Mouse (Mus musculus): ENCODE results near the gene 3110082I17Rik. TPM values are rescaled to one million over a fixed set of nuclear protein-coding genes. Genes with fewer than 3 reads are reported as not detected.

3110082I17Rik gene
- polyA plus RNA-seq, 1 experiment from 2014 or later = 44.4 TPM

- H3K4me1 ChIP-seq (ENCODE audit: insufficient read depth) = peaks cover under 1% of the 10 kb centered on the region; the same call in 1 of the 2 replicates
- WGBS = 88% methylated on average over 12 of the region's 12 CpGs
- no peak overlapping the region for H3K27ac ChIP-seq (ENCODE audit: low read depth)
- no peak overlapping the region for H3K4me2 ChIP-seq
- no peaks in the 10 kb centered on the region for H3K27me3 ChIP-seq (ENCODE audit: insufficient read depth, low read length)
- H3K36me3 ChIP-seq (ENCODE audit: insufficient read depth) = peaks cover 11% of the 10 kb centered on the region
- no peak overlapping the region for H3K9ac ChIP-seq
- ATAC-seq (ENCODE audit: insufficient read depth) (no peak), DNase-seq (no peak)
- no peak overlapping the region for H3K4me3 ChIP-seq (ENCODE audit: low read depth, low read length)
- no peaks in the 10 kb centered on the region for H3K9me3 ChIP-seq (ENCODE audit: low read depth, low read length)
- TF ChIP-seq CTCF (IDR thresholded peaks at IDR 0.05; ENCODE audit: low read depth) = no peak
Observed at GRCm38 (mm10) chr5:139455166-139455565, 5.2 kb downstream of the 3110082I17Rik start.

GRCm38 (mm10) chr5:139453031-139453430 is 7.3 kb downstream of the 3110082I17Rik start:
- H3K4me3 ChIP-seq (ENCODE audit: low read depth, low read length) = no peak overlapping the region
- DNase-seq (no peak), ATAC-seq (ENCODE audit: insufficient read depth) (no peak)
- H3K27ac ChIP-seq (ENCODE audit: low read depth) = no peak overlapping the region
- H3K9ac ChIP-seq = no peak overlapping the region
- no peaks in the 10 kb centered on the region for H3K9me3 ChIP-seq (ENCODE audit: low read depth, low read length)
- TF ChIP-seq CTCF (IDR thresholded peaks at IDR 0.05; ENCODE audit: low read depth) = no peak
- peaks cover 10% of the 10 kb centered on the region; the same call in 1 of the 2 replicates for H3K4me1 ChIP-seq (ENCODE audit: insufficient read depth)
- no peaks in the 10 kb centered on the region for H3K27me3 ChIP-seq (ENCODE audit: insufficient read depth, low read length)
- no peak overlapping the region for H3K4me2 ChIP-seq
- 89% methylated on average over 10 of the region's 10 CpGs for WGBS
- peaks cover 11% of the 10 kb centered on the region for H3K36me3 ChIP-seq (ENCODE audit: insufficient read depth)

GRCm38 (mm10) chr5:139449926-139450325 is 10.4 kb downstream of the 3110082I17Rik start:
- Histone ChIP-seq H3K4me3 (ENCODE audit: low read depth, low read length) (no peak overlapping the region), H3K4me2 (peak overlapping the region; percentile 8; the same call in 1 of the 2 replicates), H3K9me3 (ENCODE audit: low read depth, low read length) (no peaks in the 10 kb centered on the region), H3K36me3 (ENCODE audit: insufficient read depth) (peaks cover 9% of the 10 kb centered on the region), H3K27ac (ENCODE audit: low read depth) (peak overlapping the region; percentile 69), H3K4me1 (ENCODE audit: insufficient read depth) (peaks cover 17% of the 10 kb centered on the region; the same call in 1 of the 2 replicates), H3K27me3 (ENCODE audit: insufficient read depth, low read length) (no peaks in the 10 kb centered on the region), H3K9ac (no peak overlapping the region; the same call in 1 of the 2 replicates)
- DNase-seq (no peak), ATAC-seq (ENCODE audit: insufficient read depth) (peak; percentile 20; the same call in 1 of the 2 replicates)
- no peak for TF ChIP-seq CTCF (IDR thresholded peaks at IDR 0.05; ENCODE audit: low read depth)
- 26% methylated on average over 4 of the region's 4 CpGs for WGBS

GRCm38 (mm10) chr5:139449161-139449791 is 11.1 kb downstream of the 3110082I17Rik start:
- 27% methylated on average over 5 of the region's 5 CpGs for whole genome bisulfite sequencing

DNA sequence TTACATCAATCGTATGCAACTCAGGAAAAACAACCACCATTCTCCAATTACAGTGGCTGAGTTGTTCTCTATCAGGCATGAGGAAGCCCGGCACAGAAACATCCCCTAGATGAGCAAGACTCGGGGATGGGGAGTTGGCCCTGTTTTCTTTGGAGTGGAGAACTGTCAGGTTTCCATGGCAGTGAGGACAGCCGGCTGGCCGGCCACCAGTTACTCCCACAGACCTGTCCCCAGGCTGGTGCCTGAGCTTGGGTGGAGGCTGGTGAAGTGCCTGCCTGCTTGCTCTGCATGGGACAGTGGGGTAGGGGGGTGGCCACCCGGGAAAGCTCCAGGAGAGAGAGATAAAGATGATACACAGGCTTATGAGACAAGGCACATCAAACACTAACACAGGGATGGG is 12.3 kb downstream of the 3110082I17Rik start:
- no peak overlapping the region for H3K4me3 ChIP-seq (ENCODE audit: low read depth, low read length)
- no peak overlapping the region for H3K4me2 ChIP-seq
- no peaks in the 10 kb centered on the region for H3K27me3 ChIP-seq (ENCODE audit: insufficient read depth, low read length)
- 60% methylated on average over 6 of the region's 6 CpGs for WGBS
- H3K9ac ChIP-seq = no peak overlapping the region
- no peaks in the 10 kb centered on the region for H3K36me3 ChIP-seq (ENCODE audit: insufficient read depth)
- no peak for TF ChIP-seq CTCF (IDR thresholded peaks at IDR 0.05; ENCODE audit: low read depth)
- H3K4me1 ChIP-seq (ENCODE audit: insufficient read depth) = peaks cover 17% of the 10 kb centered on the region; the same call in 1 of the 2 replicates
- H3K9me3 ChIP-seq (ENCODE audit: low read depth, low read length) = no peaks in the 10 kb centered on the region
- no peak overlapping the region for H3K27ac ChIP-seq (ENCODE audit: low read depth)
- DNase-seq (no peak), ATAC-seq (ENCODE audit: insufficient read depth) (no peak)

More at GRCm38 (mm10) chr5:139449161-139449791, 11.1 kb downstream of the 3110082I17Rik start:
- no peak overlapping the region; the same call in 1 of the 2 replicates for H3K9ac ChIP-seq
- H3K27me3 ChIP-seq (ENCODE audit: insufficient read depth, low read length) = no peaks in the 10 kb centered on the region
- TF ChIP-seq CTCF (IDR thresholded peaks at IDR 0.05; ENCODE audit: low read depth) = no peak
- peak overlapping the region; percentile 69 for H3K27ac ChIP-seq (ENCODE audit: low read depth)
- no peak overlapping the region for H3K4me3 ChIP-seq (ENCODE audit: low read depth, low read length)
- H3K9me3 ChIP-seq (ENCODE audit: low read depth, low read length) = no peaks in the 10 kb centered on the region
- DNase-seq = peak; percentile 74
- H3K4me1 ChIP-seq (ENCODE audit: insufficient read depth) = peaks cover 17% of the 10 kb centered on the region; the same call in 1 of the 2 replicates
- ATAC-seq (ENCODE audit: insufficient read depth) = peak; percentile 84
- peak overlapping the region; percentile 8; the same call in 1 of the 2 replicates for H3K4me2 ChIP-seq
- peaks cover 3% of the 10 kb centered on the region; the same call in 1 of the 2 replicates for H3K36me3 ChIP-seq (ENCODE audit: insufficient read depth)

GRCm38 (mm10) chr5:139445258-139445657 is 15.1 kb downstream of the 3110082I17Rik start:
- Histone ChIP-seq H3K27ac (ENCODE audit: low read depth) (no peak overlapping the region), H3K9ac (no peak overlapping the region)
- TF ChIP-seq CTCF (IDR thresholded peaks at IDR 0.05; ENCODE audit: low read depth) = peak; percentile 49

GRCm38 (mm10) chr5:139442962-139443361 is 17.4 kb downstream of the 3110082I17Rik start:
- WGBS = 63% methylated on average over 4 of the region's 4 CpGs
- H3K9ac ChIP-seq = no peak overlapping the region
- no peak for TF ChIP-seq CTCF (IDR thresholded peaks at IDR 0.05; ENCODE audit: low read depth)
- no peaks in the 10 kb centered on the region for H3K27me3 ChIP-seq (ENCODE audit: insufficient read depth, low read length)
- H3K9me3 ChIP-seq (ENCODE audit: low read depth, low read length) = no peaks in the 10 kb centered on the region
- peaks cover 6% of the 10 kb centered on the region; the same call in 1 of the 2 replicates for H3K4me1 ChIP-seq (ENCODE audit: insufficient read depth)
- H3K27ac ChIP-seq (ENCODE audit: low read depth) = no peak overlapping the region
- H3K4me3 ChIP-seq (ENCODE audit: low read depth, low read length) = no peak overlapping the region
- no peak for DNase-seq
- H3K4me2 ChIP-seq = no peak overlapping the region
- H3K36me3 ChIP-seq (ENCODE audit: insufficient read depth) = no peaks in the 10 kb centered on the region
- ATAC-seq (ENCODE audit: insufficient read depth) = no peak

More at GRCm38 (mm10) chr5:139445258-139445657, 15.1 kb downstream of the 3110082I17Rik start:
- 84% methylated on average over 8 of the region's 8 CpGs for WGBS
- no peak overlapping the region for H3K4me2 ChIP-seq
- ATAC-seq (ENCODE audit: insufficient read depth) = no peak
- no peaks in the 10 kb centered on the region for H3K9me3 ChIP-seq (ENCODE audit: low read depth, low read length)
- DNase-seq = no peak
- no peaks in the 10 kb centered on the region for H3K27me3 ChIP-seq (ENCODE audit: insufficient read depth, low read length)
- H3K36me3 ChIP-seq (ENCODE audit: insufficient read depth) = no peaks in the 10 kb centered on the region
- H3K4me1 ChIP-seq (ENCODE audit: insufficient read depth) = peaks cover 17% of the 10 kb centered on the region; the same call in 1 of the 2 replicates
- H3K4me3 ChIP-seq (ENCODE audit: low read depth, low read length) = no peak overlapping the region
